Mouse (Mus musculus) lung, postnatal 4 days (tissue): ENCODE measurements at regions not wholly inside any gene's neighbourhood (a gene's known extent, or its start where the extent isn't known, plus 50 kb on each side); places are given as distances from the start of the nearest gene placed in this dataset.

Source experiments
- DNase-seq, 2 experiments: peaks; one replicate each; pipeline ENCODE4 v3.0.0; 2021

DNA sequence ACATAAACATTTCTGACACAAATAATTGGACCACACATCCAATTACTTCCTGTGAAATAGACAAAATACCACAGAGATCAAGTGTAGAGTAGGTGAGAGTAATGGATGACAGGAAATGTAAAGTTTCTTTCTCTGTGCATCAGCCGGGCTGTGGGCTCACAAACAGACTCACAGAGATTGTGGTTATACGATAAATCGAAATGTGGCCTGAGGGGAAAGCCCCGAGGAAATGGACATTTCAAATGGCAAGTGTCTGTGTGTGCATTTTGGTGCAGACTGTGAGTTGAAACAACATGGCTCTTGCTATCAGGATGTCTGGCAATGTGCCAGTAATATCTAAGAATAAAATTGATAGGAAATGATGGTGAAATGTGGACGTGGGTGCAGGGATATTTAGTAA, 234.8 kb upstream of the Meis1 start:
- DNase-seq: no peak

DNA sequence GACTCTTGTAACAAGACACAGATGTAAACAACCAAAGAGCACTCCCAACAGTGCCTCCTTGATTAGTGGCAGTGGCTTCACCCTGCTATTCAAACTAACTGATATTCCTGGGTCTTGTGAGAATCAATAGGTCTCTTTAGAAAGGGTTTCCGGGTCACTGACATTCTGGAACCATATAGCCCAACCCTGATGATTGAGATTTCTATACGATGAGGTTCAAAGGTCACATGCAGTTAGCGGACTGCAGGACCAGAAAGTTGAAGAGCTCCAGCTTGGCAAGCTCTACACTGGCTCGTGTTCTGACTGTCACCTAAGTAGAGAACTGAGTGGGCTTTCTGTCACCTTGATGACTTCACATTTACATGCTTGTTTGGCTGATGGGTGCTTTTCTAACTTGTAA, 235.4 kb upstream of the Meis1 start:
- no peak for DNase-seq

DNA sequence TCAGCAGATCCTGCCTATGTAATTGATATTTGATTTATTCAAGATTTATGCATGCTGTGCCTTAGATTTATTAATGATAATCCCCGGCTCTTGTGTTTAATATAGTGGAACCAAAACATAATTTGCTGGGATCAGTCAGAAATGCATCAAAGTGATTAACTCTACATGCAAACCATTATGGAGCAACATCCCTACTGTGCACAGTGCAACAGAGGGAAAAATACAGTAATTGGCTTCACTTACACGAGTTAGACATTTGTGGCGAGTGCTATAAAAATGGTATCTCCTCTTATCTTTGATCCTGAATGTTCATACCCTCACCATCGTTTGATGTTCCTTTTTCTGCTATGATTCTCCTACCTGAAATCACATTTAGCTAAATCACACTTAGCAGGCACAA, 238.8 kb upstream of the Meis1 start:
- DNase-seq: no peak

- DNase-seq: no peak
Observed at GRCm38 (mm10) chr11:19262832-19263231, 244.0 kb upstream of the Meis1 start.

GRCm38 (mm10) chr11:19264798-19265671, 246.2 kb upstream of the Meis1 start:
- no peak for DNase-seq

DNA sequence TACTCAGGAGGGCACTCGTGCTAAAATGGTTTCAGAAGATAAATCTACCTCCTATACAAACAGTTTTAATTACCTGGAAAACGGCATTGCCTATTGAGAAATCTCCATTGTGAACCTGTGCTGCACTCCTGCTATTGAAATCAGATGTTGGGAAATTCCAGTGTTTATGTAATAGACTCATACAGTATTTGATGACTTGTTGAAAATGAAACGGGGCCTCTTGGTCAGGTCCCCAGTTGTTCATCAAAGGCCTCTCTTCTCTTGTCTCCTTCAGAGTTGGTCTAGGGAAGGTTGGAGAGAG, 246.8 kb upstream of the Meis1 start:
- DNase-seq: no peak

- DNase-seq: no peak
Observed at GRCm38 (mm10) chr11:19290971-19291370, 272.2 kb upstream of the Meis1 start.

- no peak for DNase-seq
Observed at GRCm38 (mm10) chr11:19299411-19299810, 280.6 kb upstream of the Meis1 start.

DNA sequence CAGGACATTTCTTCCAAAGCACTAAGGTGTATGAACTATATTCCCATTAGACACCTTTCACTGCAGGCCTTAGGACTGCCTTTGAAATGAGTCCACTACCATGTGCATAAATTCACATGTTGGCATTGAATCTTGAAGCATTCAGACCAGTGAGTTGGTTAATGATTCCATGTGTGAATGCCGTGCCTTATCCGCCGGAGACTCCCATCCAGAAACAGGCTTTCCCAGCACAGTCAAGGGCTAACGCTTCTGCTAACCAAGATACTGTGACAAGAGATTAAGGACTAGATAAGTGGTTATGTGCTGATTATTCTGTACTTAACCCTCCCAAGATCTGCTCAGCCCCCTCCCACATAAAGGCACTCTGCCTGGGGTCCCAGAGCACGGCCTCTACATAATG, 287.9 kb upstream of the Meis1 start:
- DNase-seq: no peak

DNA sequence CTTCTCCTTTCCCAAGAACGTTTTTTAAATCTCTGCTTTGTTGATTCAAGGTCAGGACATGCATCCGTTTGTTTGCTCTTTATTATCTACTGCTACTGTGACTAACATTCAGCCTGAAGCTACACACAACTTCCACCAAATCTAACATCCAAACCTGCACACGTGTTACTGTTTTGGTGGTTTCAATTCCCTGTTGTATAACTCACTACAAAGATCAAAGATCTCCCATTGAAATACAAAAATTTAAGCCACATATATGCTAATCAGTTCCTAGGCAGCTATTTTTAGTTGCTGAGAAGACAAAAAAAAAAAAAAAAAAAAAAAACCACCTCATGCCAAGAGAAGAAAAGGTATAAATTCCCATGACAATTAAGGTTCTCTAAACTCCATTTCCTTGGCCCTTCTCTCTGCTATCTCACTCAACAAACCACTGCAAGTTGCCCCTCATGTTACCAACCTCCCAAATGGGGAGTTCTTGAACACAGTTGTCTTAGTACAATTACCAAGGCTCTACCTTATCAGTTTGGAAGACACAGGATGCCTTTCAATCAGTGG, 312.0 kb upstream of the Meis1 start:
- no peak for DNase-seq

- DNase-seq: no peak
Observed at GRCm38 (mm10) chr11:19332274-19332673, 313.5 kb upstream of the Meis1 start.

- no peak for DNase-seq
Observed at GRCm38 (mm10) chr11:19332727-19333126, 313.9 kb upstream of the Meis1 start.

DNA sequence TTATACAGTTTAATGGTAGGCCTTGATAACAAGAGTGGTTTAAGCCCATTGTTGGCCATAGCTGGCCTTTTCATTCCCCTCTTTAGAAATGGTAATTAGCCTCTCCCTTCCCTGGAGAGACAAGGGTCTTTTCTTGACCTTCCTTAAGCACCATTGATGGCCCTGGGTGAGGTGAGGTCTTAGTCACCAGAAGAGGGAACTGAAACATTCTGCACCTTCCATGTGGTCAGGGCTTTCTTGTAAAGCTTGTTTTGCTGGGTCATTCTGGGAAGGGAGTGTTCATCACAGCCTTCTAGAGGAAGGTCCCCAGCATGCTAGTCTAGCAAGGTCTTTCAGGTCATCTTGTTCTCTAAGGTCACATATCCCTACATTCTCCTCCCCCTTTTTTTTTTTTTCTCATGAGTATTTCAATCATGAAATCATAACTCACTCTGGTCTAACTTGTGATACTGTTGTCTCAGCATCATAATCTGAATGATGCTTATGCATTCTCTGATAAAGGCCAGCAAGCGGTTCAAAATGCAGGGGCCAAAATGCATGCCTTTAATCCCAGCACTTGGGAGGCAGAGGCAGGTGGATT, 315.2 kb upstream of the Meis1 start:
- no peak for DNase-seq

DNA sequence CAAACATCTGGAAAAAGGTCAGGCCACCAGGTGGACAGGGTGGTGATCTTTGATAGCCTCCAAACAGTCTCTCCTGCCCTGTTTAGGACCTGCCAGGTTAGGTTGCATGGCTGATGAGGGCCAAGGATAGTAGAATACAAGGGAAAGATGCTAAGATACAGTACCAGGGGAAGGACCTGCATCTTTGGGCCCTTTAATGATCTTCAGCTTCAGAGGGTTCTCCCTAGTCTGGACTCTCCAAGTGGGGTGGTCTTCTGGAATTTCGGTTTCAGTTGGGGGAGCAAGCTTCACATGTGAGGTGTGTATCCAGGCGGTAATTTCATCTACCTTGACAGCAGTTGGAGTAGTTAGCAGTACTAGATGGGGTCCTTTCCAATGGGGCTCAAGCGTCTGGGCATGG, 316.6 kb upstream of the Meis1 start:
- no peak for DNase-seq

- no peak for DNase-seq
Observed at GRCm38 (mm10) chr11:19339721-19340317, 321.0 kb upstream of the Meis1 start.

DNA sequence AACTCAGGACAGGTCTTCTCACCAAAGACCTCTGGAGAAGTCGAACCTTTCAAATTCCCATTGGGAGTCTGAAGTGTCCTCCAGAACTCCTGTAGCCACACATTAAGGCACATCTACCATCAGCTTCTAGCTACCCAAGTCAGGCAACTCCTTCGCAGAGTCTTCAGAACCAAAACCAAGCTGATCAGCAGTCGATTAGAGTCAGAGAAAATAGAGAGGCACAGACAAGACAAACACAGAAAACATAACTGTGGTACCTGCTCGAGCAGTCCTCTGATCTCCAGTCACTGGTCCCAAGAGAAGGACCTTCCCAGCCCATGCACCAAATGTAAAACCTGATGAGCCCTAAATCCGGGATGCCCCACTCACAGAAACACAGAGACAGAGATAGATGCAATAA, 322.1 kb upstream of the Meis1 start:
- no peak for DNase-seq

GRCm38 (mm10) chr11:19341379-19341778, 322.6 kb upstream of the Meis1 start:
- DNase-seq: no peak

DNA sequence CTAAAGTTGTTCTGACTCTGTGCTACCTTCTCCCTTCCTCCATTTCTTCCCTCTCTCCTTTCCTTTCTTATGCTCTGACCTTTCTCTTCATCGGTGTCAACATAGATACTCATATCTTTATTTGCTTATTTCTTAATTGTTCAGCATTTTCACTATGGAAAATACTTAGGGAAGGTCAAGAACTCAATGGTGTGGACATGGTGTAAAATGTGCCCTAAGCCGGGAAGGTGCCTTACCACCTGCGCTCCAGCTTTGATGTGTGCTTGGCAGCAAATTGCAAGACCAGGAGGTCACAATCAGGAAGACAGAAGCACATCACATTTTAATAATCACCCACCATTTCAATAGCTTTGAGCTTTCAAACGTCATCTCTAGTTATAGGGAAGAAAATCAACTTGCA, 324.0 kb upstream of the Meis1 start:
- no peak for DNase-seq

GRCm38 (mm10) chr11:19346276-19346826, 327.6 kb upstream of the Meis1 start:
- DNase-seq: no peak

- no peak for DNase-seq
Observed at GRCm38 (mm10) chr11:19350331-19351242, 331.8 kb upstream of the Meis1 start.

- DNase-seq: no peak
Observed at GRCm38 (mm10) chr11:19351243-19351787, 332.5 kb upstream of the Meis1 start.

DNA sequence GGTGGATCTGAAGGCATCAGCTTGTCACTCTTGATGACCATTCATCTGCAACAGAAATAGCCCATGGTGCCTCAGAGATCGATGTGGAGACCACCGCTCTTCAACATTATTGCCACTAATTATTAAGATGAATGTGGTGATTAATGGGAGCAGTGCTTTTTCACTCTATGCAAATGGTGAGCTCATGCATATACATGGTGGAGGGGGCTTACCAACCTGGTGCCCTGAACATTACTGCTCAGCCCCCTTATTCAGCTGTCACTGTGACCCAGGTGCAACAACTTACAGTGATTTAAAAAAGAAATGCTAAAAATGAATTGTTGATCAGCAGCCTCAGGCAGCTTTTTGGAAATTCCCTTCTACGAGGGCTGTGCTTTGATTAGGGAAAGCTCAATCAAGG, 334.9 kb upstream of the Meis1 start:
- DNase-seq: no peak
